Mouse (Mus musculus) lung, postnatal 0 days (tissue): ENCODE measurements around the gene Neurl4.

Source experiments
- CTCF ChIP-seq: IDR thresholded peaks from 2 replicates; pipeline ENCODE4 v1.5.1; 2016; ENCODE audit warnings: antibody characterized with exemption, mild to moderate bottlenecking
- EP300 ChIP-seq: IDR thresholded peaks from 2 replicates; pipeline ENCODE4 v1.6.1; 2016; ENCODE audit warnings: antibody characterized with exemption, mild to moderate bottlenecking, control low read depth

GRCm38 (mm10) chr11:69912716-69913530 is 12.1 kb downstream of the Neurl4 start:
- TF ChIP-seq CTCF: no peak
- 0 out of 2 replicates have a peak, but pooled peaks have one; percentile 62 for TF ChIP-seq EP300
